Mouse (Mus musculus): Measurements from ENCODE around the gene Trak1. TPM values are rescaled to one million over a fixed set of nuclear protein-coding genes. Genes with fewer than 3 reads are reported as not detected.

The Trak1 gene
- total RNA-seq, 2 experiments from 2014 or later: 230 to 235 TPM

DNA sequence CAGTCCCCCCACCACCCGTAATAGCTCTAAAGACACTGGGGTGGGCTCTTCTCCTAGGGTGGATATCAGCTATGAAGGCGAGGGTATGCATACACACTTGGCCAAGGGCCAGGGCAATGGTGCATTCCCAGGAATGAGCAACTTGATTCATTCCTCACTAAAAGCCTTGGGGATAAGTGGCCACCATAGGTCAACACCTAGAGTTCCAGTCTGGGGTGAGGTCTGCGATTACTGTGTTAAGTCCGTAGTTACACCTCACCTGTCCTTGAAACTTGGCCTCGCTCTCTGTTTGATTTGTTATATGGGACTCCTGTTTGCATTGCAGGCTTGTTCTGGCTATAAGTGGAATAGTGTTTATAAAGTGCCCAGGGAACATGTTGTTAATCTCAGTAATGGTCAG, 125.1 kb downstream of the Trak1 start:
- DNase-seq (ENCODE audit: low spot score in 2 of 2): no peak

GRCm38 (mm10) chr9:121423621-121424020, 126.3 kb downstream of the Trak1 start:
- DNase-seq (ENCODE audit: low spot score in 2 of 2): no peak

GRCm38 (mm10) chr9:121424281-121425164, 127.2 kb downstream of the Trak1 start:
- DNase-seq (ENCODE audit: low spot score in 2 of 2): no peak

- no peak for DNase-seq (ENCODE audit: low spot score in 2 of 2)
Measured at GRCm38 (mm10) chr9:121426451-121426850, 129.1 kb downstream of the Trak1 start.

DNA sequence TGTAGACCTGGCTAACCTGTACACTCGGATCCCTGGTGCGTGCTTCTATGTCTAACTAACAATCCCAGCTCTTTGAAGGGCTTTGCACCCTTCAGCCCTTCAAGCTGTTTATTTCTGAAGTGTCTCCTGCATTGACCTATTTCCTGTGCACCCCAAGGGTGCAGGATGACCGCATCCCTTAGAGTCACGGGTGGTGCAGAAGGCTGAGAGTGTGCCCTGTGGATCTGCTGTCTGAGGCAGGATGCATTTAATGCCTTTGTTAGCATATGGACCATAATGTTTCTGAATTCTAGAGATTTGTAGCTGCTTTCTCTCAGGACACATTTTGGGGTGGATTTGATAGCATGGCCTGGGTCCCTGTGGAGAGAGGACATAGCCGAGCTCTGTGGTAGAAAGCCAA, 129.6 kb downstream of the Trak1 start:
- no peak for DNase-seq (ENCODE audit: low spot score in 2 of 2)

GRCm38 (mm10) chr9:121429592-121429991, 132.3 kb downstream of the Trak1 start:
- DNase-seq (ENCODE audit: low spot score in 2 of 2): peak in 1 of 2 experiments; percentile 46

GRCm38 (mm10) chr9:121430379-121430778, 133.1 kb downstream of the Trak1 start:
- DNase-seq (ENCODE audit: low spot score in 2 of 2): no peak

DNA sequence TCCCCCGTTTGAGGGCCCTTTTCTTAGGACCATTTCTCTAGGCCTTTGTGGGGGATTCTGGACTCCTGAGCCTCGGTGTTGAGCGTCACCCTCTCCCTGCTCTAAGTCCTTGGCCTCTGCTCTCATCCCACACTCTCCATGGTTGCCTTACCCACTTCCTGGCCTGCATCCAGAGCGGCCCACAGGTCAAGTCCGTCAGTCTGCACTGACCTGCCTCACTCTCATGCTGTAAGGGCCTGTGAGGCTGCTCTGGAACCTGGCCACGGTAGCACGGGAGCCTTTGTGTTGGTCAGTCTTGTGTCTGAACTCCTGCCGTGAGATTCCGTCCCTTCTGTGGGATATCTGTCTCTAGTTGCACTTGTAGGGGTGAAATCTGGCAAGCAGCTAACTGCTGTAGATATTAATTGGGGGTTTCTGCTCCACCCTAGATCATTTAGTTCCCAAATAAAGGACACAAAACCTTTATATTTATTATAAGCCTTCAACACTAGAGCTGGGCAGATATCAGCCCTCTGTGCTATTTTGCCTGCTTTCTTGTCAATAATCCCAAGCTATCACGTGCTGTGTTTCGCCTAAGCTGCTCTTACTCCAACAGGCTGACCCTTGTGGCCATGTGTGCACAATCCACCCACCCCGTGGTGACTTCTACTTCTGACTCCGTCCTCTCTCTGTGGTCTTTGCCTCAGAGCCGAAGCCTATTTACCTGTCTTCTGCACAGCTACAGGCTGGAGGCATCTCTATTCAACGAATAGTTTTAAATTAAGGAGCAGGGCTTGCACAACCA, 136.6 kb downstream of the Trak1 start:
- DNase-seq (ENCODE audit: low spot score in 2 of 2): no peak

DNA sequence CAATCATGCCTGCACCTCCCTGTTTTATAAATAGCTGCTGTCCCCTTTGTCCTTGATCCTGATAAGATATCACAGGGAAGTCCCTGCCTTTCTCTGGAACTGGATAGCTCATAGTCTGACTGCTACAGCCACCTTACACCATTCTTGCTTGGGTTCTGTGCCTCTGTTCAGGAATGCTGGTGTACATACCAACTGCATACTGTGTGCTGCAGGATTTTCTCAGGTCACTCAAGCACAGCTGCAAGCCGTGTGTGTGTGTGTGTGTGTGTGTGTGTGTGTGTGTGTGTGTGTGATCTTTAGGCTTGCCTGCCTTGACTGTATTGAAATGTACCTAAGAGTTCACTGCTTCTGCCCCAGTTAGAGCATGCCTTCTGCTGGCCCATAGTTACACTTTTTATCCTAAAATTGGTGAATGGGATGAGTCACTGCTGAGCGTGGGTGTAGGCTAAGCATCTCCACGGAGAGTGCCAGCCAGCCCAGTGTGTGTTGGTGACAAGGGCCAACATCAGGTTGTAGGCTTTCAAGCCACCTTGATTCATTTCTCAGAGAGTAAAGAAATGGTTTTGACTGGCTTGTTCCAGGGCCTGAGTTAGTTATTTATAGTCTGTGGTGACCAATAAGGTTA, 138.1 kb downstream of the Trak1 start:
- DNase-seq (ENCODE audit: low spot score in 2 of 2): no peak

- no peak for DNase-seq (ENCODE audit: low spot score in 2 of 2)
Measured at GRCm38 (mm10) chr9:121436501-121436900, 139.2 kb downstream of the Trak1 start.

GRCm38 (mm10) chr9:121442145-121442544, 144.8 kb downstream of the Trak1 start:
- DNase-seq (ENCODE audit: low spot score in 2 of 2): no peak

DNA sequence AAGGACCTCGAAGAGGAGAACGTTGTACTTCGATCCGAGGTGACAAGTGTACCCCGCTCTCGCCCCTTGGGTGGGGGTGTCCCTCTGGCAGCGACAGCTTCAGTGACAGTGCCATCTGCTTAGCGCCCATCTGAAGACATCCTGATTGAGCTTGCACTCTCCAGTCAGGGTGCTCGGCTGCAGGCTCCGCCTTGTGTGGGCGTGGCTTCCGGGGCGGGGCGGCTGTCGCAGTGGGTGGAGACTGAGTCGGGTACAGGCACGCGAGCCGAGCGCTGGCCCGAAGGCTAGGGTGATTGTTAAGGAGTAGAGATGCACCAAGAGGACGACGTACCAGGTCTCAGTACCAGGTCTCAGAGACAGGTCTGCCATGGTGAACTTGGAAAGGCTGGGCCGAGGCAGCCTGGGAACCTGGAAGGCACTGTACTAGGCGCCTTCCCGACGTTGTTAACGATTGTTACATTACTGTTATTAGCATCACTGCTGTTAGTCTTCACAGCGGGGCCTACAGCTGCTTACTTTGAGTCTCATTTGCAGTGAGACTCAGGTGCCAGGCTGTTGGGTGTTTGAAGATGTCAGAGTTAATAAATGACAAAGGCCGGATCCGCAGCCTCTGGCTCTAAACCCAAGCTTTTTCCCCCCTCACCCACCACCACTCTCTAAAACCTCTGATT, 146.5 kb downstream of the Trak1 start:
- peak in 1 of 2 experiments; percentile 33 for DNase-seq (ENCODE audit: low spot score in 2 of 2)

GRCm38 (mm10) chr9:121444367-121444707, 147.0 kb downstream of the Trak1 start:
- DNase-seq (ENCODE audit: low spot score in 2 of 2): no peak

GRCm38 (mm10) chr9:121445364-121445763, 148.1 kb downstream of the Trak1 start:
- no peak for DNase-seq (ENCODE audit: low spot score in 2 of 2)

GRCm38 (mm10) chr9:121446431-121446831, 149.1 kb downstream of the Trak1 start:
- peak; percentile 38 to 39 for DNase-seq (ENCODE audit: low spot score in 2 of 2)

DNA sequence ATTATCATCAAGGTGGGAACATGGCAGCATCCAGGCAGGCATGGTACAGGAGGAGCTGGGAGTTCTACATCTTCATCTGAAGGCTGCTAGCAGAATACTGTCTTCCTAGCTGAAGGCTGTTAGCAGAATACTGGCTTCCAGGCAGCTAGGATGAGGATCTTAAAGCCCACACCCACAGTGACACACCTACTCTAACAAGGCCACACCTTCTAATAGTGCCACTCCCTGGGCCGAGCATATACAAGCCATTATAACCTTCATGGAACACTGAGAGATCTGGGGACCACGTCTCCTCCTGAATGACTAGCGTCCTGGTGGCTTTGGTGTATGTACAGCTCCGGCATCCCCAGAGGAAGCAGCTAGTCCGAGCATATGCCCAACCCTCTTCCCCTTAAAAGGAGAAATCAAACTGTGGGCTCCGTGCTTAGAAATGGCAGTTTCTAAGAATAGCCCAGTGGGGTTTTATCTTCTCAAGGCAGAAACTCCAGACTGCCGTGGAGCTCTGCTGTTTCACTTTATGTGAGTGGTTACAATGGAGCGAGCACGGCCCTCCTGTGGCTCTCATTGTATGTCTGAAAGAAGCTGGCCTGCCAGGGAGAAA, 155.1 kb downstream of the Trak1 start:
- DNase-seq (ENCODE audit: low spot score in 2 of 2): peak in 1 of 2 experiments; percentile 25

DNA sequence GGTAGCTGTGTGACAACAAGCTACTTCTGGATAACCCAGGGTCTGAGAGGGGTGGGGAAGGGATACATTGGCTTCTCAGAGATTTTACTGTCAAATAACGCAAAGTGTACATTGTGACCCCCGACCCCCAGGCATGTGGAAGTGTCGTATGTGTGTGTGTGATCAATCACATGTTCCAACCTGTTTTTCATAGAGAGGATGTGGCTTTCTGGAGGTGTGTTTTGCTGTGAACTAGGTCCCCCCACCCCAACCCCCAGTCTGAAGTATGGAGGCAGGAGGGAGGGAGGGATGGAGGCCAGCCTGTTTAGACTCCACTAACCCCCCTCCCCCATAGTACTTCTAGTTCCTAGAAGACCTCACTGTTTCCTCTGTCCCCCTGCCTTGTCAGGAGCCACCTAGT, 157.6 kb downstream of the Trak1 start:
- no peak for DNase-seq (ENCODE audit: low spot score in 2 of 2)

DNA sequence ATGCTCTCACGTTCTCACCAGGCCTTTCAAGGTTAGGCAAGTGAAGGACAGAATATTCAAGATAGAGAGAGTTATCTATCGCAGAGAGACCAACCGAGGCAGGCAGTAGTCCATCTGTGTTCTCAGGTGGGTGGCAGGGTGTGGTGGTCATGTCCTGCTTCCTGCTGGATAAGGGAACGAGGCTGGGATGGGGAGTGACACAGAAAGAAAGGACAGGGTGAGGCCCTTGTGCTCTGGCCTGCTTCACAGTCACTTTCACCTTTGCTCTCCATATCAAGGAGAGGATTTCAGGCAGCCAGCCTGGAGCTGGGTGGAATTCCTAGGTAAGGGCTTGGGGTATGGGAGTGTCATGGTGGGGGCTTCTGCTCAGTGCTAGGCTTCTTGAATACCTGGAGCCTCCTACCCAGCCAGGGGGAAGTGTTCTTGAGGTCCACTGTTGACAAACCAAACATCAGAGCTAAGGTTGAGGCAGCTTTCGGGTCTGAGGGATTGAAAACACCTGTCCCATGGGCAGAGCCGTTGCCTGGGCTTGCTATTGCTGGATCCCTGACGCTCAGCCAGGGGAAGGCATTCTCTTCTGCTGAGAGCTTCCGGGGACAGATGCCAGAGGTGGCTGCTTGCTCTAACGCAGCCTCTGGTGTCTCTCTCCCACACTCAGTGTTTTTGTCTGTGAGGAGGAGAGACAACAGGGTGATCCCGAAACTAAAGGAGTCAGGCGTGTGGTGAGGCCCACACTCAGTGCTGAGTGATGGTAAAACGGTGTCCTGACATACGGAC, 159.6 kb downstream of the Trak1 start:
- DNase-seq (ENCODE audit: low spot score in 2 of 2): no peak

GRCm38 (mm10) chr9:121458466-121458865, 161.2 kb downstream of the Trak1 start:
- DNase-seq (ENCODE audit: low spot score in 2 of 2): peak in 1 of 2 experiments; percentile 41

DNA sequence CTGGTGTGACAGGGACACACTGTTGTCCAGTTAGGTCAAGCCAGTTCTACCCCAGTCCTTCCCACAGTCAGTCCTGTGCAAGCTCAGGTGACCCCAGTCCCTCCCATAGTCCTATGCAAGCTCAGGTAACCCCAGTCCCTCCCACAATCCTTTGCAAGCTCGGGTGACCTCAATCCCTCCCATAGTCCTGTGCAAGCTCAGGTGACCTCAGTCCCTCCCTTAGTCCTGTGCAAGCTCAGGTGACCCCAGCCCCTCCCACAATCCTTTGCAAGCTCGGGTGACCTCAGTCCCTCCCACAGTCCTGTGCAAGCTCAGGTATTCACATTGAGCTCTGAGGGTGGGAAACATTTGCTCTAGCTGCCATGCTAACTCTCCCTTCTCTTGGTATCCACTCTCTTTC, 162.6 kb downstream of the Trak1 start:
- DNase-seq (ENCODE audit: low spot score in 2 of 2): no peak
